Mouse (Mus musculus): Measurements from ENCODE around the gene Grid1.

Grid1 gene

DNA sequence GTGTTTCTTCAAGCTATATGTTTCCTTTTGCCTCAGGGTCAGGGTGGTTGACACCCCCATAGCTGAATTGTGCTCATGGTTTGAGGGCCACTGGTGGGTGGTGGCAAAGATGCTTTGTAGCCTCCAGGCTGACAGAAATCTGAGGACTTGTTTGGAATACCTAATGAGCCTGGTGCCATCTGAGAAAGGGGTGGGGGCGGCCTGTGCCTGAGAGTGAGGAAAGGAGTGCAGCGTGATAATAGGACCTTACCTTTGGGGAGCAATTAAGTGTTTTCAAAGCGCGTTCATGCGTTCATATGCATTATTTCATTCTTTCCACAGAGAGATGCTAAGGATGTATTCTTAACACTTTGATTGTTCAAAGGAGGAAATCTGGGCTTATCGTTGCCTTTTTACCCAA lies 372.3 kb downstream of the Grid1 start:
- no peak for DNase-seq (ENCODE audit: low read depth in 2 of 2, low spot score in 2 of 2)

DNA sequence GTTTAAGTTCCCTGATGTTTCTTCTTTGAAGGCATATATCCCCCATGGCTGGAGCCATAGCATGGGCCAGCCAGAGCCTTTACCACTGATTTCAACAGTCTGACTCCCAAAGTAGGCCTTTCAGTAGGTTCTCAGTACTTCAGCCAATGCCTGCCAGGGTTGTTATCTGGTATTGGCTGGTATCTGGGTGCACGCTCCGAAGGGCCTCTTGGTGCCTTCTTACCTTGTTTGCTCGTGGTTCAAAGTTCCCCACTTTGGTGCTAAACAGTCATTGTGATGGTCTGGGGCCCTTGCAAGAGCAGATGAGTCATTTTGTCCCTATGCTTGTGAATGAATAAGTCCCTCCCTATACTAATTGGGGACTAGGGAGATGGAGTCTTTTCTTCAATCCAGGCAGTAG lies 377.5 kb downstream of the Grid1 start:
- no peak for DNase-seq (ENCODE audit: low read depth in 2 of 2, low spot score in 2 of 2)

DNA sequence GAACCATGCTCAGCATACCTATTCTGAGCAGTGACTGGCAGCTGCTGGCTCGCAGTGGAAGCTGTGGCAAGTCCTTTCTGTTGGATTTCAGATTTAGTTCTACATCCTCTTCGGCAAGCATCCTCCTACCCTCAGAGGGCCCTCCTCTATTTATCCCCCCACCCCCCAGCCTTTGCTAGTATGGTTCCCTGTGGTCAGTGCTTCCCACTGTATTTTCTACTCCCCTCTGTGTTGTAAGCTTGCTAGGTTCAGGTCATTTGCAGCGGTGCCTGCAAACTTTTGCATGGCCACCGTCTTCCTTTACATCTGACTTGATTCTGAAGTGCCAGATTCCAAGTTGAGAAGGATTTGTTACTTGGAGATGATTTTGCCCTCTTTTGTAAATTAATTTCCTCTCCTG lies 378.5 kb downstream of the Grid1 start:
- no peak for DNase-seq (ENCODE audit: low read depth in 2 of 2, low spot score in 2 of 2)

DNA sequence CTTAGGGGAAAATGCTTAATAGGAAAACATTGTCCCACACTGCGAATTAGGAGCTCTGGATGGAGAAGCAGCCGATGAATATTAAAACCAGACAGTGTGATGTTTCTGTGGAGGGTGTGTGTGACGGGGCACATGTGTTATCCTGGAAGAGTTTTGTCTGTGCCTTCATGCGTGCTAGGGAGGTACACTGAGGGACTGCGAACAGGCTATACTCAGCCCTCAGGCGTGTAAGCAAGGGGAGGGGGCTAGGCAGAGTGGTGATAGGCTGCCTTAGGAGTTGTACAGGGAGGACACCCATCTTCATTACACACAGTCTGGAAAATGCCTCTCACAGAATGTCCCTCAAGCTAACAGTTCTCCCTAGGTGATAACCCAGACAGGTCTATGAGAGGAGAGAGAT lies 379.0 kb downstream of the Grid1 start:
- DNase-seq (ENCODE audit: low read depth in 2 of 2, low spot score in 2 of 2): no peak

DNA sequence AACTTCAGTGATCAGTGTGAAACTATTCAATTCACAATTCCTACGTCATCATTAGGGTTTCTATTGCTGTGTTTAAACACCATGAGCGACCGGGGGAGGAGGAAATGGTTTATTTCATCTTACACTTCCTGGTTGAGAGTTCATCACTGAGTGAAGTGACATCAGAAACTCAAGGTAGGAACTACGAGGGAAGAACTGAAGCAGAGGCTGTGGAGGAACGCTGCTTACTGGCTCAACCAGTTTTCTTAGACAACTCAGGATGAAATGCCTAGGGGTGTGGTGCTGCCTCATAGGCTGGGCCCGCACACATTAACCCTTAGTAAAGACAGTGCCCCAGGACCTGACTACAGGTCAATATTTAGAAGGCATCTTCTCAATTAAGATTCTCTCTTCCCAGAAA lies 389.5 kb downstream of the Grid1 start:
- DNase-seq (ENCODE audit: low read depth in 2 of 2, low spot score in 2 of 2): no peak

DNA sequence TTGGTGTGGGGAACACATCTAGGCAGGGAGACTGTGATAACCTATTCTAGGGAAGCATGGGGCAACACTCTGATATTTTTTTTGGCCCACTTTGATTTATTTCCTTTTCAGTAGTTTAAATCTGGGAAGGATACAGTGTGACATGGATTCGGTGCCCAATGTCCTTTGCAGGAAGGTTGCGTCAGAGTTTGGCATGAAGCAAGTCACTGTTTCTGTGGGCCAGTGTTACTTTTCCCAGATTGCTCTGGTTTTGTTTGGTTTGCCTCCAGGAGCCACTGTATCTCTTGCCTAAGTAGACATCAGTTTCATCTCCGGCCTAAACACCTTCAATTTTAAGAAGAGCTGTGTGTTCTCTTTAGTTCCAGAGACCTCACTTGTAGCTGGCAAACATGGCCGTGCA lies 399.1 kb downstream of the Grid1 start:
- DNase-seq (ENCODE audit: low read depth in 2 of 2, low spot score in 2 of 2): no peak

DNA sequence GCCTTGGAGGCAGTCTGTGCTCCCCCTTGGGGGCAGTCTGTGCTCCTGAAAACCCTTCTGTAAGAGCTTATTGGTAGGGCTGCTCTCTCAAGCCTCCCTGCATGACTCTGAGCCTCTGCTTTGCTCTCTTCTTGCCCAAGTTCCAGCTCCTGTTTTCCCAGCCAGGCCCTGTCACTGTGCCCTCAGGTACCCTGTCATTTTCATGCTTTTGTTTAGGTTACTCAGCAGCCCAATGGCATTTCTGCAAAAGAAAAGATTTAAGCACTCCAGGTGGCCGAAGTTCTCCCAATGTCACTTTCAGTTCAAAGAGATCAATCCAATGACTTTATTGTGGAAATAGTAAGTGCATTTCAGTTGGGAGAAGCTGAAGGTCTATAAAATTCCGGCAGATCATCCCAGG lies 402.3 kb downstream of the Grid1 start:
- DNase-seq (ENCODE audit: low read depth in 2 of 2, low spot score in 2 of 2): no peak

DNA sequence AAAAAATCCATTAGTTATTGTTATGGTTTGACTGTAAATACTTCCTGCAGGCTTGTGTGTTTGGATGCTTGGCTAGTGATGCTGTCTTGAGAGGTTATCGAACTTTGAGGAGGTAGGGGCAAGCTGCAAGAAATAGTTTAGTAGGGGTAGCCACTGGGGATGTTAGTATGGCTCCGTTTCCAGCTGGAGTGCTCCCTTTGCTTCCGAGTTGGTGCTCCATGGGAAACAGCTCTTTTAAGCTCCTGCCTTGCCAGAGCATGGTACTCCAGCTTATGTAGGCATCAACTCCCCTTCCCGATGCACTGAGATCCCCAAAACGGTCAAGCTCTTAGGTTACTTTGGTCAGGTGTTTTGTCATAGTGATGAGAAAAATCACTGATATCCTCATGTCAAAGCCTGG lies 407.7 kb downstream of the Grid1 start:
- DNase-seq (ENCODE audit: low read depth in 2 of 2, low spot score in 2 of 2): no peak

DNA sequence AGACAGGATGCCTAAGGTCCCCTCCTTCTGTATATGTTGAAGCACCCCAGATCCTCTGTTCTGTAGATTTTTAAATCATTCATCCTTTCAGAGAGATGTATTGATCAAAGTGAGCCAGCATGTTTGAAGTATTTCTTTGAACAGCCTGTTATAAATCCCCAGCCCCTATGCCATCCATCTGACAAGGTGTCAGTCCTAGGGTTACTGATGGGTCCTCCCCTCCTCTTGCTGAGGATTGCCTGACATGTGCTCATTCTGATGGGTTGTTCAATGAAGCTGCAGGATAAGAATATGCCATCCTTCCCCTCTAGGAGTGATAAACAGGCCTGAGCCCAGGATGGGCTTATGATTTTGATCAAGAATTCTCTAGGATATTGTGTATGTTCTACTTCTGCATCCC lies 411.5 kb downstream of the Grid1 start:
- no peak for DNase-seq (ENCODE audit: low read depth in 2 of 2, low spot score in 2 of 2)

DNA sequence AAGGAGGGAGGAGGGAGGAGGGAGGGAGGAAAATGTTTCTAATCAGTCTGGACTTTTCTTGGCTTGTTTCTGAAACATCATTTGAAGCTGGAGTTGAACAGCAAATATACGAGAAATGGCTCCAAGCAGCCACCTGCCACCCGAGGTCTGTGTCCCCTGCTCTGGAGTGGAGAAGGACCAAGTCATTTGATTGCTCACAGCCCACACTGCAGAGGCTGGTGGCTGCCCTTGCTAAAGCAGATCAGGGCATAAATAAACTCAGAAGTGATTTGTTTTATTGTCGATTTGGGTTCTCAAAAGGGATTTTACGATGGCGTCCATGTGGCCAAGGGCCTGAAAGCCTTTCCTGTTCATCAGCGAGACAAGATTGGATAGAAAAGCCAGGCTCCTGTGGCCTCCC lies 423.0 kb downstream of the Grid1 start:
- no peak for DNase-seq (ENCODE audit: low read depth in 2 of 2, low spot score in 2 of 2)

DNA sequence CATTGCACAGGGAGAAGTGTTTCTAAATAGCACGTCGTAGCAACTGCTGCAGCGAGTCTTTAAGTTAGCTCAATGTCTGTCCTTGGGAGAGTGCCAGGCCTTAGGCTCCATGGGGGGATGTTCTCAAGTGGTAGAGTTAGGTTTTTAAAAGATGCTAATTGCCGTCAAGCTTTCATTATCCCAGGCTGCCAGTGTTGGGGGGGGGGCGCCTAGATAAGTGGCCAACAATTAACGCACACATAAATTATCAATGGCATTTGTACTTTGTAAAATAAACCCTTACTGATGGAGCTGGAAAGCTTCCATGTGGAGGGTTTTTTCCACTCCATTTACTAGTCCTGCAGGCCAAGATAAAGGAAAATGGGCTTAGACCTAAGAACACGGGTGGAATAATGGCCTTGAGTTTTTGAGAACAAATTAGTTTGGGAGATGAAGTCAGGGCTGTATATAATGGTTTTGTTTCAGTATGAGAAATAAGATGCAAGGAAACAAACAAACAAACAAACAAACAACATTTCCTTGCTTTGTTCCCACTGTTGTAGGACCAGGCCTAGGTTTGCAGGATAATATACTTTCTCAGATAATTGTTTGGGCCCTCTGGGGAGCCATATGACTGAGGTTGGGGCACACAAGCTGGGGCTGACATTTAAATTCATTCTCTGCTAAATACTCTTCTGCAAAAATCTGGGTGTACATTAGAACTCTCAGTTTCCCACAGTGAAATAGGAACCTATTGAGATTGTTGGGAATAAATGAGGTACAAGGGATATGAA lies 425.1 kb downstream of the Grid1 start:
- DNase-seq (ENCODE audit: low read depth in 2 of 2, low spot score in 2 of 2): no peak

DNA sequence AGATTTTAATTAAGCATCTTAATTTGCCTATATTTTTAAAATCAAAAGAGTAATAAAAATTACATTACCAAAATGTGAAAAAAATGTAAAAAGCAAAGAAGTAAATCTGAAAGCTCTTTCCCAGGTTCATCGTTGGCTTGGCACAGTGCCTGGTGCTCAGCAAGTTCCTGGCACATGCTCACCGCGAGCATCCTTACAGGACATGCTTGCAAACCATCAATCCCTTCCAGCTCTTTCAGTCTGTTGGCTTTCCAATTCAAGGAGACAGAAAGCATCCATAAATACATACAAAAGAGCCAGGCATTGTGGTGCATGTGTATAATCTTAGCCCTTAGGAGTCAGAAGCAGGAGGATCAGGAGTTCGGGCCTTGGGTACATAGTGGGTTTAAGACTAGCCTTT lies 430.5 kb downstream of the Grid1 start:
- no peak for DNase-seq (ENCODE audit: low read depth in 2 of 2, low spot score in 2 of 2)

DNA sequence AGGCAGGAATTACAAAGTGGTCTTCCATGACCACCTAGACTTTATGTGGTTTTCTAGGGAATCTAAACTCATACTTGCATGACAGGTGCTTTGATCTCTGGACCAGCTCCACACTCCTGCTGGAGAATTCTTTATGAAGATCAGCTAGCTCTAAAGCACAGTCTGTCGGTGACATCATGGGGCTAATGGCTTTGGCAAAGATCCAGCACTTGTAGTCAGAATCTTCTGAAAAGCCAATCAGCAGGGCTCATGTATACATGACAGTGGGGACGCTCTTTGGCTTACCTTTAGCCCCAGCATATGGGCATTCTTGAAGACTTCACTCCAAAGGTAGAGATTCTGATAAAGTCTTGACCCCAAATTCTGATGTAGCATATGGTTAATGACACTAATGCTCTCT lies 434.6 kb downstream of the Grid1 start:
- DNase-seq (ENCODE audit: low read depth in 2 of 2, low spot score in 2 of 2): no peak

DNA sequence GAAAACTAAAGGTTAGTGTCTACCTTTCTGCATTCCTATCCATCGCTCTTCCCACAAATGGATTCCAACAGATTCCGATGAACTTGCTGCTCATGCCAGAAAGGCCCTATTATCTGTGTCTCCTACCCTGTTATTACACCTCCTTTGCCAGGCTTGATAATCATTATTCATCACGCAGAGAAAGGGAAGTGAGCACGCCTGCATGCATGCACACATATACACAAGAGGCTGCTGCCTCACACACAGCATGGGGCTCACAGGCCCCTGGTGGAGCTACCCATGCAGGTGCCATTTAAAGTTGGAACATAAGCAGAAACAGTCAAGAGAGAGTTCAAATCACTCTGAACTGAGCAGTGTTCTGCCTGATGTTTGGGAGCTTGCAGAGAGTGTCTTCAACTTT lies 450.4 kb downstream of the Grid1 start:
- DNase-seq (ENCODE audit: low read depth in 2 of 2, low spot score in 2 of 2): no peak

DNA sequence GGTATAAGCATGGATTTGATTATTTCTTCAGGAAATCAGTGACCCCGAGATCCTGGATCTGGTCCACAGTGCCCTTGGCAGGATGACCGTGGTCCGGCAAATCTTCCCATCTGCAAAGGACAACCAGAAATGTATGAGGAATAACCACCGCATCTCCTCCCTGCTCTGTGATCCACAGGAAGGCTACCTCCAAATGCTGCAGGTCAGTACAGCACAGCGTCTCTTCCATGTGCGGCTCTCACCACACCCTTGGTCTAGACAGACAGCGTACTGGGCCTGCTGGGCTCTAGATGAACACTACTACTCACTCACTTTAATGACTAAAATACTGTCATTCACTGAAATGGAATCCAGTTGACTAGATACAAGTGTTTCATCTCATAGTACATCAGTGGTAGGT lies 489.3 kb downstream of the Grid1 start:
- DNase-seq (ENCODE audit: low read depth in 2 of 2, low spot score in 2 of 2): no peak

DNA sequence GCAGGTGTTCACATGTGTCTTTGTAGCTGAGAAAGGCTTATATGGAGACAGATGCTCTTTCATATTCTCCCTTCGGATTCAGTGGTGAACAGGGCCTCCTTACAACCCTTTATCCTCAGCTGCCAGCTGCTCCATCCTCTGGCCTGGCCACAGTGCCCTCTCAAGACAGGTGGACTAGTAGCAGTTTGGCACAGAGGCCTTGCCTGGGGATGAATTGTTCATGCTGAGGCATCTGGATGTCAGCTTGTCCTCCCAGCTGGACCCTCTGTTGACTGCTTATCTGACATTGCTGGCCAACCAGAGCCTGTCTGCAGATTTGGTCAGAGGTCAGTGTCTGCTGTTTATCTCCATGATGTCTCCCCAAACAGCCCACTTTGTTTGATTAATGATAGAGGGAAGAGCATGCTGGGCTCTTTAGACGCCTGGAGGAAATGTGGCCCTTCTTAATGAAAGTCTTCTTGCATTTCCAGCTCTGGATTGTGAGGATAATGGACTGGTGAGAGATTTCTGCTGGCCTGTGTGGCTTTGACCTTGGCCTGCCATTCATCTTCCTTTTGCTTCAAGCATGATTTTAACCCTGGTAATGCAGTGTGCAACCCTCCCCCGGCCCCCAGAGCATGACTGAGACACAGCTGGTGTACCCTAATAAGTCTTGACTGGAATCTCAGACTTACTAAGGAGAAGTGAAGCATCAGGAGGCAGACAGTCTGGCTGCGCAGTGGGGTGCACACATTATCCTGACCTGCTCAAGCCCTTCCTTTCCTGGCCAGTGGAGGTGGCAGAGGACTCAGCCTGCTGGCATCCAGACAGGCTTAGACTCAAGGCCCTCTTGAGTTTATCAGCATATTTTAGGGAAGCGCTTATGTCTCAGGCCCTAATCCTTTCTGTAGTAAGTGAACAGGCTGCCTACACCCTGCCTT lies 493.7 kb downstream of the Grid1 start:
- no peak for DNase-seq (ENCODE audit: low read depth in 2 of 2, low spot score in 2 of 2)

DNA sequence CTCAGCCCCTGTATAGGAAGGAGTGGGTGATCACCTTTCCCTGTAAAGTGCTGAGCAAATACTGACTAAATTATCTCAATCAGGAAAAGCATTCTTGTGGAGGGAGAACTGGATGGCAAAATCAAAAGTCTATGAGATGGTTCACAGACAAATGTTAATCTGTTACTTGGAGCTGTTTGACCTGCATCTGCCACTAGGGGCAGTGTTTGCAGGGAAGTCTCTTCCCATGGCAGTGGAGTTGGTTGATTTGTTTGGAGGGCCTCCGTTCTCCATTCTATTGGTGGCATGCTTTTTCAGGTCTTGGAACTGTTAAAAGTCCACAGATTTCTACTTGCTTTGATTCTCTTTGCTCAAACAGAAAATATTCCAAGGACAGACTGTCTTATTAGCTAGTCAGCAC lies 506.4 kb downstream of the Grid1 start:
- no peak for DNase-seq (ENCODE audit: low read depth in 2 of 2, low spot score in 2 of 2)

DNA sequence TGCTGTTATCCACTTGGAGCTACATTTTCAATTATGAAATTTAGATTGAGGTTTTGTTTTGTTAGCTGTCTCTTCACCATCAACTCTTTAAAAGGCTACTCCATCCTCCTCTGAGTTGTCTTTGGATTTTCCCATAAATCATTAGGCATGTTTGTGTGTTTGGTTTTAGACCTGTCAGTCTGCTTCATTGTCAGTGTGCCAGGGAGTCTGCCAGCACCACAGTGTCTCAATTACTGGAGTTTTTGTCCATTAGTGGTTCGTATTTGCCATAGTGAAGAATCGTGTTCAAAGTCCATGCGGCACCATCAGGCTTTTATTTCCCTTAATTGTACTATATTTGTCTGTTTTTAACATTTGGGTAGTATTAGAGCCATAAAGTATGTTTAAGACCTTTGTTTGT lies 516.7 kb downstream of the Grid1 start:
- DNase-seq (ENCODE audit: low read depth in 2 of 2, low spot score in 2 of 2): no peak

DNA sequence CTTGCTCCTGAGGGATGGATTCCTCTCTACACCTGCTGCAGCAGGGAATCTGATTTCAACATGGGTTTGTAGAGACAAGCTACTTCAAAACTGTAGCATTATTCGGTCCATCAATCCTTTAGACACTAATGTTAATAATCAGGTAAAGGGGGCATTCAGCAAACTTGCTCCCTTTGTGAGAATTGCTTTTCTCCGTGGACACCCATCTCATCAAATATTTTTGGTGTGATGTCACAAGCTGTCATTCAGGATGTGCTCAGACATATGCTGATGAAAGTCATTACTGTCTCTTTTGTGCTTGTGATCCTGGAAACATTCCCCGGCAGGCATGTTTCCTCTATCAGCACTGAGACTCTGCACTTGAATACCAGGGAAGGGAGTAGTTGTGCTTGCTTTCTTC lies 536.1 kb downstream of the Grid1 start:
- DNase-seq (ENCODE audit: low read depth in 2 of 2, low spot score in 2 of 2): no peak

DNA sequence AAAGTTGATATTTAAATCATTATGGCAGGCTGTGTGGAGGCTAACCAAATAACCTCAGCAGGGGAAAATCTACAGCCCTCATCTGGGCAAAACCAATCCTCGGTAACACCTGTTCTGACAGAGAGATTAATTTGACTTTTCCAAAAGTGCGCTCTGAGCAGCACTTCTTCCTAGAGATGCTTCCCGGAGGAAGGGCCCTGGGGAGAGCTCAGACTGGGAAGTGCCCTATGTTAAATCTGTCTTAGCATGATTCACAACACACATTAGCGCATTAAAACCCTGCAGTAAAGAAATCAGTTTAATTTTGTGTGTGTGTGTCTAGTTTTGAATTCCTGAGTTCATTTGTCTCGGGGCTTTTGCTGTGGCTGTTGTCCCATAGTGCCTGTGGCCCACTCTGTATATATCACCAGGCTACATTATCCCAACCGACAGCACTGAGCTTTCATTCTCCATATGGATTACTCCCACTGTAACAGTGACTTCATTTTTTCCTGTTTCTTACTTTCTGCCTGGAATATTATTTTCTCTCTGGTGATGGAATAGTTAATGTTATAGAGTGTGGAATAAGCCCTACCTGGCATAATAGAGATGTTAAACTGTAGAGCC lies 536.7 kb downstream of the Grid1 start:
- no peak for DNase-seq (ENCODE audit: low read depth in 2 of 2, low spot score in 2 of 2)

DNA sequence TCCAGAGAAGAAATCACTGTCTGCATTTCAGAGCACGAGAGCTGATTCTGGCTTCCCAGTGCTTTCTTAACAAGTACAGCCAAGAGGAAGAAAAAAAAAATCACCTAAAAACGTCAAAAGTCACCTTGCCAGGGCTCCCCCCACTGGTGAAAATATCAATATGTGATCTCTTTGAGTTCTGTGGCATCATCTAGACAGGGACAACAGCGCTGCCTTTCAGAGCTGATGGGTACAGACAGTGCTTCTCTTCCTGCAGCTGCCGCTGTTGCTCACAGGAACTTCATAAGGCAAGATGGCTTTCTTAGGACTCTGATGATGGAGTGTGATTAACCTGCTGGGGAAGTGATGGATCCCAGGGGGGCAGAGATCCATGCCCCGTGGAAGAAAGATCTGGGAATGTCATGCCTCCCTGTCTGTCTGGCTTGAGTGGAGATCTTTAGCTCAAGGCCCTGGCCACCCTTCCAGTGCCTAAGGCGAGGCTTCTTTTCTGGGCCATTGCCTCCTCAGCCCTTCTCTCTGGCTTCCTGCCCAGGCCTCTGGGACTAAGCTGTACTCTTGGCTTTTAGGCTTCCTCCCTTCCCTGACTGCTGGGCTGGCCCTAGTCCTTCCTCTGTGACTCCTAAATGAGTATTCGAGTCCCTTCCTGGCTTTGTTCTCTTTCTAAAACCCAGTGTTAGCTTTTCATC lies 538.4 kb downstream of the Grid1 start:
- DNase-seq (ENCODE audit: low read depth in 2 of 2, low spot score in 2 of 2): no peak
